ENCODE assay signal across 21 mouse cellular contexts in genomic region chr7:133459306-133459705, GRCm38 (mm10).
"Had no signal": no experiment of that assay in that cellular context is flagged by ENCODE, and none has a peak within 500 bp of the region (broad histone marks: within the 10 kb centered on the region; RNA-seq: fewer than 3 reads in every experiment).

No protein-coding gene starts in this region.

- DNase-seq: liver, postnatal 0 days; lung, adult 2 months; lung, postnatal 10 days; lung, postnatal 4 days; retina, postnatal 1 day; right cerebral cortex, adult 18-20 months; right cerebral cortex, postnatal 25 days; right cerebral cortex, postnatal 4 days; spleen, adult 18-20 months; thymus, adult 18-20 months; thymus, postnatal 14 days; thymus, postnatal 36 days had no signal

- H3K27ac ChIP-seq: liver, embryonic 15.5 days; lung, embryonic 15.5 days; midbrain, embryonic 10.5 days; midbrain, embryonic 13.5 days; neural tube, embryonic 13.5 days; neural tube, embryonic 15.5 days; stomach, embryonic 15.5 days had no signal

- H3K27me3 ChIP-seq: liver, embryonic 15.5 days; lung, embryonic 15.5 days; midbrain, embryonic 13.5 days; neural tube, embryonic 13.5 days; neural tube, embryonic 15.5 days; stomach, embryonic 15.5 days had no signal

- H3K9me3 ChIP-seq: liver, embryonic 15.5 days; lung, embryonic 15.5 days; neural tube, embryonic 13.5 days; neural tube, embryonic 15.5 days; stomach, embryonic 15.5 days had no signal

- H3K9ac ChIP-seq: liver, embryonic 15.5 days; liver, postnatal 0 days; lung, embryonic 15.5 days; midbrain, embryonic 13.5 days; neural tube, embryonic 13.5 days; neural tube, embryonic 15.5 days; stomach, embryonic 15.5 days had no signal

- H3K4me2 ChIP-seq: liver, embryonic 15.5 days; lung, embryonic 15.5 days; midbrain, embryonic 13.5 days; neural tube, embryonic 13.5 days; neural tube, embryonic 15.5 days; stomach, embryonic 15.5 days had no signal

- H3K4me1 ChIP-seq: liver, embryonic 15.5 days had no signal

- H3K36me3 ChIP-seq: liver, embryonic 15.5 days; lung, embryonic 15.5 days; midbrain, embryonic 10.5 days; midbrain, embryonic 13.5 days; neural tube, embryonic 13.5 days; neural tube, embryonic 15.5 days; stomach, embryonic 15.5 days had no signal

- ATAC-seq: liver, postnatal 0 days; midbrain, embryonic 13.5 days; midbrain, embryonic 16.5 days had no signal

- H3K4me3 ChIP-seq: liver, embryonic 15.5 days; lung, embryonic 15.5 days; midbrain, embryonic 10.5 days; midbrain, embryonic 13.5 days; myocyte; neural tube, embryonic 13.5 days; neural tube, embryonic 15.5 days; stomach, embryonic 15.5 days had no signal
